Mouse (Mus musculus) ovary, postnatal 14 days (tissue): ENCODE measurements at regions not wholly inside any gene's neighbourhood (a gene's known extent, or its start where the extent isn't known, plus 50 kb on each side); places are given as distances from the start of the nearest gene placed in this dataset.

Source experiments
- DNase-seq: peaks from one replicate; pipeline ENCODE4 v3.0.0; 2022; ENCODE audit warnings: low spot score

DNA sequence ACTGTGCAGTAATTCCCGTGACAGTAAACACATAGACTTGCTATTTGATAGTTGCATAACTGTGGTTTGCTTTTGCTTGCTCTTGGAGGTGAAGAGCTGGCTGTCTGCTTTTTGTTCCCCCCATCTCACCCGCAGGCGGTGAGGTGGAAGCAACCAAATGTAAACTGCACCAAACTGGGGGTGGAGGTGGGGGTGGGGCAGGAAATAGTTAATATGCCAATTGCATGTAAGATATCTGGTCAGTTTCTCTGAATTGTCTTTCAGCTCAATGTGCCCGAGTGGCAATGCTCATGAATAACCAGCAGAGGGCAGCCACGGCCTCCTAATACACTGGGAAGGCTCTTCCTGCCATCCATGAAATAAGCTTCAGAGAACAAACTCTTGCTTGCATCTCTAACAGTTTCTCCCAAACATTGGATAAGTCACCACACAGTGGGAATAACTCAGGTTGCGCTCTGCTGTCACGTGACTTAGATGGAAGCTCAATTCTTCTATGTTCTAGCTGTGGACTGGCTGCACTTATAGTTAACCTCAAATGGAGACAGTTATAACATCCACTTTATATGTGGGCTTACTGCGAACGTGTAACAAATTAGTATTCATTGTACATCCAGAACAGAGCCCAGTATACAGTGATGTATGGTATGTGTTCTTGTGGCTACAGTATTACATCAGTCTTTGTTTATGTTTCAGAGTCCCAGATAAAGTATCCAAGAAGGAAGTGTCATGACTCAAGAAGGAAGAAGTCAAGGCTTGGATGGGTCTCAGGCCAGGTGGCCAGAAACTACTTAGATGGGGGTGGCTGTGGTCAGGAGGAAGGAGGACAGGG lies 62.0 kb upstream of the Egflam start:
- DNase-seq: peak; percentile 60

DNA sequence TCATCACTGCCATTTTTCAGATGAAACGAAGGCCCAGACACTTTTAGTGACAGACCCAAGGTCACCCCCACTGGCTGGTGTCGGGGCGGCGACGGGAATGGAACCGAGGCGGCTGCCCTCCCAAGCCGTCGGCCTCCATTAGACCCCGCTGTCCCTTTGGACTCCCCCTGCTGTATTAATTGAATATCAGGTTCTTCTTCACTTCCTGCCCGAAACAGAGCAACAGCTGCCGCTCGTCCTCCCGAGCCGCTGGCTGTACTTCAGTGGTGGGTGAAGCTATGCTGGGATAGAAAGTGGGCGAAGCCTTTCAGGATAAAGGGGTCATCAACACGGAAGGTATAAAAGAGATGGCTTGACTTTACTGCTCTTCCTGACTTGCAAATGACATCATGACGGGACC lies 64.4 kb upstream of the Egflam start:
- no peak for DNase-seq

DNA sequence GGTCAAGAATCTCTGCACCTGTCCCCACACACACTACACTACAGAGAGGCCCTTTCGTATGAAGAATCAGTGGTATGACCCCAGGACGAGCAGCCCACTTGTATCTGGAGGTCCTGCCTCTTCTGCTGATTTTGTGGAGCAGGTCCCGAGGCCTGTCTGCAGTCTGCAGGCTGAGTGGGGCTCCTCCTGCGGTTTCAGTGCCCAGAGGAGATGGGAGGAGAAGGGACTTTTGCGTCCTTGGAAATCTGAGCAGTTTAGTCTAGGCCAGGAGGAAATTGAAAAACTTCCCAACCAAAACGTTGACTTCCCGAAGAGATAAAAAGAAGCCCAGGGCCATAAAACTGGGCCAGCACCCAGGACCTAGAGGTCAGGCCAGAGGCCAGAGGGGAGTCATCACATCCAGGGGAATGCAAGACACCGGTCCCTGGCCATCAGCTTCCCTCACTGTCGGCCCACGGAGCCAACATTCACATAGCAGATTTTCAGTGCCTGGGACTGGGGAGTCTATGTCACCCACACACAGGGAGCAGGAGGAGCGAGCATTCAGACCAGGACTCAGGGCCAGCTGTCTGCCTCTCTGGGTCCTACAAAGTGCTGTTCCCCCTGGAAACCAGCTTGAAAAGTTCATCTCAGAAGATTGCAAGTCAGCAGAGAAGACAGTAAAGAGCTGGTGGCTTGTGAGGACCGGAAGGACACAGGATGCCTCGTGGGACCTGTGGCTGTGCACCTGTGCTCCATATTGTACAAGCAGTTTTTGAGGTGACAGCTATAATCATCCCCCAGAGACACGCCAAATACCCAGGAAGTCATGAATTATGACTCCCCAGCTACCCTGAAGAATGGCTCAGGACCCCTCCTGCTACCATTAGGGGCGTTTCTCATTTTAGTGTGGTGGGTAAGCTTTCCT lies 65.5 kb upstream of the Egflam start:
- DNase-seq: no peak

DNA sequence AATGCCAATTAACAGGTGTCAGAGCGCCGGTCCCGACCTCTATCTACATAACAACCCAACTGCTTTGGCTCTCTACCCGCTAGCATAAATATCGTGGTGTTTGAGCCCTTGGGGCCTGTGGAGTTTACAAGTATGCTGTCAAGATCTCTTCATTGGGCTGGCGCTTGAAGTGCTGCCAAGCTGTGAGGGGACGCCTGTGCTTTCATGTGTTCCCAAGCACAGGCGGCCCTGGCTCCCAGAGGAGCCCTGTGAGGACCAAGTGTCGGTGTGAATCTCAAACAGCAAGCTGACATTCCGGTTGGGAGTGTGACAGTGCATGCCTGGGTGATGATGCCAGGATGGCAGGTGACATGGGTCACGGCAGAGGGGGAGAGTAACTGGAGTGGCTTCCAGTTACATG lies 82.0 kb upstream of the Egflam start:
- DNase-seq: no peak

DNA sequence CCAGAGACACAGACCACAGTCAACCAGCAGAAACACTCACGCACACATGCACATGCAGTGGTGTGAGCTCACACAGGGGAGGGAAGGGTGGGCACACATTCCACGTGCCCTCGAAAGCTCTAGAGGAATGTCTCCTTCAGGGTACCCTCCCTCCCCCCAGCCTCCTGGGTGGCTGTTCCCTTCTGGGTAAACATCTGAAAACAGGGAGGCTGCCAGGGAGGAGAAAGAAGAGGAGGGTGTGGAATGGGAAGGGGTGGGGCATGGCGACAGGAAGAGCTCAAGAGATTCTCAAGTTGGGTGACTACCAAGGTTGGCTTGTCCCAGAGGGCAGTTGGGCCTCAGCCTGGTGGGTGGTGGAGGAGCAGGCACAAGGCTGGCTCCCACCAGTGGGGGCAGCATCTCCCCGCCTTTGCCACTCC lies 82.6 kb upstream of the Egflam start:
- DNase-seq: no peak

DNA sequence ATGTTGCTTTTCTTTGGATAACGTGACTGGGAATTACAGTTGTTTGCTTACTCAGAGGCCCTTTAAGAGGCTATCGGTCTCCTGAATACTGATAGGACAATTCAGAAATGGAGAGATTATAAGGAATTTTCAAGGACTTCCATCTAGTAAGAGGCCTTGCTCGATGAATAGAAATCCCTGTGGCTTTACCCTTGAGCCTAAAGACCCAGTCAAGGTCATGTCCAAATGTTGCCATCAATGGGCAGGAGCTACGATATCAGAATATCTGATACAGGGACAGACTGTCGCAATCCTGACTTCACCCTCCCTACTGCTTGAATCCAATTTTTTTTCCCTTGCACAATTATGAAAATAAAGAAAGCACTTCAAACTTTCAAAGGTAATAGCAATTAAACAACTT lies 85.5 kb upstream of the Egflam start:
- no peak for DNase-seq

DNA sequence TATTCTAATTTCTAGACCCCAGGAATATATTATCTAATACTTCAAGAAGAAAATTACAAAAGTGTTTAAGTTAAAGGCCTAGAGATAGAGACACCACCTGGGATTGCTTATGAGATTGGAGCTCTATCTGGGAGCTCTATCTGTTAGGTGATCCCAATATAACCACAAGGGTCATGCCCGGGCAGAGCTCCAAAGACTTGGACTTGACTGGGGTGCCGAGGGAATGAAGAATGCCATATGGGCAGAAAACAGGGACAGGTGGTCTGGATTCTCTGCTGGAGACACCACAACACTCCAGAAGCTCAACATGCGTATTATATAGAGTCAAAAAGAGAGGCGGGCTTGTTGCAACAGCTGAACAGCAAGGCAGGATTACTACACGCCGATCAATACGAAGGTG lies 92.9 kb upstream of the Egflam start:
- DNase-seq: no peak

DNA sequence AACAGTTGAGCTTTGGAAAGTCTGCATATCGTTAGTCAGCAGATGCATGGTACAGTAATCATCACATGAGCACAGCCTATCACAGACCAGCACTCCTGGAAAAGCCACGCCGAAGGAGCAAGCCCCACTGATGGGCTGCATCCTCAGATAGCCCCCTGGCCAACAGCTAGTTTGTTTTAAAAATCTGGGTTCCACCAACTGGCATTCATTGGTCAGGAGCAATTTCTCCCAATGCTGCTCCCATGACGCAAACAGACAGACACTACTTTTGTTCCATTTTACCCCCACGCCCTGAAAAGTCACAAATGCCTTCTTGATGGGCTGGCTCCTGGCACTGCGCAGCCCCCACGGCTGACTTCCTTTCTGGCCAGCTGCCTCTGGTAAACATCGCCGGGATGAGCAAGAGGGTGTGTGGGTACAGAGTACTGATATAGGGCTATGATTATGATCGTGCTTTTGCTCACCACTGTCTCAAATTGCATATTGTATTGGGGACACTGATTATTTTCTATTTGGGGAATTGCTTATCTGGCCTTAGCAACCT lies 95.0 kb upstream of the Egflam start:
- no peak for DNase-seq

DNA sequence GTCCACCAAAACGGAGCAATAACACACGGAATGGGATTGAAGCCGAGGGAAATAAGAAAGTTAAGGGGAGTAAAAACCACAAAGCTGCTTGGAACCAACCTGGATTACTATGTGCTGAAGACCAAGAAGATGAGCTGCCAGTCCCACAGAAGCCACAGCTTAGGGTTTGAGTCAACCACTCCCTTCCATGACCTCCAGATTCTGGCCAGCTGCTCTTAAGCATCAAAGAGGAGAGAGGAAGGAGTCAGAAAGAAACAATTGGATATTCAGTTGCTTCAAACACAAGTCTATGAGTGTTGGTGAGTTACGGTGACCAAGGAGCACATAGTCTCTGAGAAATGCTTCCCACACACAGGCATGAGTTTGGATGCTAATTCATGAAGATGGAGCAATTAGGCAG lies 99.7 kb upstream of the Egflam start:
- DNase-seq: no peak

DNA sequence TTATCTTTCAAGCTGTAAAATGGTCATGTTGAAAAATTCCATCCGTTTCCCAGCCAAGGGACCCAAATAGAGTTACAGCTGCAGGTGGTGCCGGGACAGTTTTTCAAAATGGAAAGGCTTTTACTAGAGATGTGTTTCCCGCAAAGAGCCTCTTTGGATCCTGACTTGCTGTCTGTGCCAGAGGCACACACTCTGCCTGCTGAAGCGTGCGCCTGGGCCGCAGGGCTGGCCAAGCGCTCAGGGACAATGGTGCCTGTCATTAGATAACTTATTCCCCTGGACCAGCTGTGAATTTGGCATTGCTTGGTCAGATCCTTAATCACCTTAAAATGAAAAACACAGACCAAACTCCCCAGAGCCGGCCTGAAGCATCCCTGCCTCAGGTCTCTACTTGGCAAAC lies 110.3 kb upstream of the Egflam start:
- no peak for DNase-seq

DNA sequence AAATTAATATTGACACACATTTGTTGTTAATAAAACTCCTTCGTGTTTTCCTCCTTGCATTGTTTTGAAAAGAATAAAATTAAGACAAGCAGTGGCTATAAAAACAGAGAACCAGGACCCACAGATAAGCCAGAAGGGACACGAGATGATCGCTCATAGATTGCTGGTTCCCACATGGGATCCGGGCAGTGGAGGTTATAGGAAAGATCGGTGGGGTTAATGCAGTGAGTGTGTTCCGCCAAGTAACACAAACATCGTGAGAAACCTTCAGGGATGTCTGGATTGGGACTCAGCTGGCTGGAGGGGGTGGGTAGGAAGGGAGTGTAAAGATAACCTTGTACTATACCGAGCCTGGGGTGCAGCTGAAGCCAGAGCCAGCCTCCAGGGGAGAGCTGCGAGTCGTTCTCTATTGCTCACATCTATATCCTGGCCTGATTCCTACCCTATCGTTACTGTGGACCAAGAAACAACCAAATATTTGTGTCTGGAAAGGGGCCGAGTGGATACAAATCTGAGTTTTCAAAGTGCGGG lies 116.6 kb upstream of the Egflam start:
- no peak for DNase-seq

DNA sequence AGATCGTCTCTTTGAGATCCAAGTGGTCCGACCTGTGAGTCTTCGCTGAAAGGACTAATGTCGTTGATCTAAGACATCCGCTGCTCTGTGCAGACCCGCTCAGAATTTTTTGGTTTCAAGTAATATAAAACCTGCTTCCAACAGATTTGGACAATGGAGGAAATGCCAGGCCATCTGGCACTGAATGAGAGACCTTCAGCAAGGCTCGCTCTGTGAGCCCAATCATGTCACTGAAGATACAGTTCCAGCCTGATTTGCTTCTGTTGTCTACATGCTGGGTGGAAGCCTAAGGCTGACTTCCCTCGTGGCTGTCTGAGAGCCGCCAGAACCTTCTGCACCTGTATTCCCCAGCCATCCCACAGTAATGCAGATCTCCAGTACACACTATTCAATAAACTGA lies 123.4 kb upstream of the Egflam start:
- DNase-seq: no peak

DNA sequence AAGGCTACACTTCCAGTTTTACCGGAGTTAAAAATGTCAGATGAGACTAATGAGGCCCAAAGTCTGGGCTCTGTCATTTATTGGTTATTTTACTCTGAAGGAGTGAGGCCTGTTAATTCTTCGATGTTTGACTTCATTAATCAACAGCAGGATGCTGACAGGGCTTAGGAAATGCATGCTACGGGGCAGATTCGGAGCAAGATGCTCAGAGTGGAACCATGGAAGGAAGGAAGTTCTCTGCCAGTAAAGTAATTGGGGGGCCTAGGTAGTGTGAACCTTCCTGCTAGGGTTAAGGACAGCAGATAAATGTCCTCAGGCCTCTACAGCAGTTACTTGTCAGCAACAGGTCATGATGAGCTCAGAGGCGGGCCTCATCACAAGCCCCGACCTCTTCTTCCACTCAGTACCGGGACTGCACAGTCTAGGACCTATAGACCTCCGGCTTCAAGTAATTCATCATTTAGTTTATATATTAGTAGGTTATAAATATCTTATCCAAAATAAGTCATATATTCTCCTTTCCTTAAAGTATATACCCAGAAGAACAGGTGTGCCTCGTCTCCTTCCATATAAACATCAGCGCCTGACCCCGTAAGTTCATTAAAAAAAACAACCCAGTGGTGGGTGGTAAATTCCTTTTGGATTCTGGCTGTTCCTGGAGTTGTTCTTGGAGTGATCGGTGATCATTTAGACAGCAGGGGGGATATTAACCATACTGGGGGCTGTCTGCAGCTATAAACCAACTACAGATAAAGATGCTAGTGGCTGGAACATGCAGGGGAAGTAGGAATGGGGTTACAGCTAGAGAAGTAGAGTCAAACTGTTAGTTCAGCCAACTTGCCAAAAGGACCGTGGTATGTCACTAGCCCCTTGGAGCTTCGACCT lies 124.9 kb upstream of the Egflam start:
- DNase-seq: no peak

DNA sequence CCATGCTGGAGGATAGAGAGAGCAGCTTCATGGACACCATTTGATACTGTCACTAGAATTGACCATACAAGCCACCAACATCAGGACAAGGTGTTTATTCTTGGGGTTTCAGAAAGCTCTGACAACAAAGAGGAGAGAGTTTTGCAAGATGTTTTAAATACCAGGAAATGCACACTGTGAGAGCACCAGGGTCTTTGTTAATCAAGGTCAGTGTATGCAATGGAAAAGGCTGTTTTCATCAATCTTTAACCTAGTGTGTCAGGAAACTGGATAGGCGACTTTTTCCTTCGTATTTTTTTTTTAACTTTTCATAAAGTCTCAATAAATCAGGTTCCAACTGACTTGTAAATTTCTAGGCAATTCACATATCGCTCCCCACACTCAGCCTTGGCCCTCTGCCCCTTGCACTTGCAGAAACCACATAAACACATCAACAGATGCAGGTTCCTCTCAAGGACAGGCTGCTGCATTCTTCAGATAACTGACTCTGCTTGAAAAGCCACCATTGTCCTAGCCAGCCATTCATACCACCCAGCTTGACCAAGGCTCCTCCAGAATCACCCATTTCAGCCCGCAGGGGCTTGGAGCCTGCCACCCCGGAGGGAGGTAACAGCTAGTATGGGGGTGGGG lies 132.9 kb upstream of the Egflam start:
- peak; percentile 13 for DNase-seq

DNA sequence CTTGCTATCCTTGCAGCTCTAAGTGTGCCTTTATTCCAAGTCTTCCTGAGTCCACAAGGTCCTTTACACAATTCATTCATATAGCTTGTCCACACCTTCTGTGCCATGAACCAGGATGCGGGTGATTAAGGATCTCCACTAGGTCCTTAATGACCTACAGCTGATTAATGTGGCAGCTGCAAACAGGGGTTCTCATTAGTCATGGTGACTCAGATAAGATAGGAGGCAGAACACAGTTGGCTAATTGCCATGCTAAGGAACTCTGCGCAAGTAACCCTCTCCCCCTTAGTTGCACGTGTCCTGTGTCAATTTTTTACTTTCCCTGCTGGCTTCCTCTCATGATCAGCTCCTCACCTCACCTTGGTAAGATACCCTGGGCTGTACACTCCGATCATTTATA lies 139.7 kb upstream of the Egflam start:
- no peak for DNase-seq

DNA sequence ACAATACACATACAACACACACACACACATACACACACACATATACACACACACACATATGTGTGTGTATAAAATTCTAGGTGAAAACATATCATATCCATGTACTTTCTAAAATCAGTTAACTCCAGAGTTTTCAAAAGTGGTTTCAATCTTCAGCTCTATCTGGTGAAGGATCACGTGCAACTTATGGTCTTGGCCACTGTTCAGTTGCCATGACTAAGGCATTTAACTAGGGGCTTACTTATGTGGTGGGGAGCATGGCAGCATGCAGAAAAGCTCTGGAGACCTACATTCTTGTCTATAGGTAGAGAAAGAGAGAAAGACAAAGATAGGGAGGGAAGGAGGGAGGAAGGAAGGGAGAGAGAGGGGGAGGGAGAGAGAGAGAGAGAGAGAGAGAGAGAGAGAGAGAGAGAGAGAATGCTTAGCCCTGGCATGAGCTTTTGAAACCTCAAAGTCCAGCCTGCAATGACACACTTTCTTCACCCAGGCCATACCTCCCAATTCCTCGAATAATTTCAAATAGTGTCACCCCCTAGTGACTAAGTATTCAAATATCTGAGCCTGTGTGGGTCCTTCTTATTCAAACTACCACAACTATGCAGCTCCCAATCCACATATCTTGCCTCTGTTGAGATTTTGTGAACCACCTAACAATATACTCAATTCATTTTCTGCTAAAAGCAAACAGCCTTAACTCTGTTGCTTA lies 155.1 kb upstream of the Egflam start:
- no peak for DNase-seq

DNA sequence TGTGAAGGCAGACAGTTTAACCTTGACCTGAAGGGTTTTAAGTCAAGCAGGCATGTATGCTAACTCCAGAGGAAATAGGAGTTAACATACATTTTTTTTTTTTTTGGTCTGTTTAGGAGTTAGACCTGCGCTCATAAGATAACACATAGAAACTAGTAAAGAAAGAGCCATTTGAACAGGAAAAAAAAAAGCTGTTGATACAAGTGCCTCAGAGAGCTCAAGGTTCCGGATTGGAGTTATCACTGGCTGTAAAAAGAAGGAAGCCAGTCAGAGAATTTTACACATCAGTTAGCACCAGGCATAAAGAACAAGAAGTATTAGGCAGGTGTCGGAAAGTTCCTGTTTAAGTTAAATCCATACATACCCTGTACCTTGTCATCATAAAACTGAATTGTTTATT lies 156.2 kb upstream of the Egflam start:
- DNase-seq: no peak

DNA sequence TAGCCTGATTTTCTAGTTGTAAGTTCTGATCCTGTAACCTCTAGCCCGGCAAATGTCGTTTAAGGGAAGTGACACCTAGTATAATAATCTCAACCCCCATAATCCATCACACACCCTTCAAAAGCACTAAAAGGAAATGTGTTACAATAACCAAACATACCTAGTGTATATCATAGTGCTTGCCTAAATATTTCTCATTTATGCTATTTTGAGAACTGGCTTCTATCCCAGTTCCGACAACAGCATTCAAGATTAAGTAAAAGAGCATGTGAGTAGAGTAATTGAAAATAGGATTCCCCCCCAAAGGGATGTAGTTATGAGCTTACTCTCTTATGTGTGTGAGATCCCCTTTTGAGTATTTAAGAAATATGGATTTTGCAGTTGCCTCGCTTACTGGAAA lies 165.1 kb upstream of the Egflam start:
- DNase-seq: no peak

DNA sequence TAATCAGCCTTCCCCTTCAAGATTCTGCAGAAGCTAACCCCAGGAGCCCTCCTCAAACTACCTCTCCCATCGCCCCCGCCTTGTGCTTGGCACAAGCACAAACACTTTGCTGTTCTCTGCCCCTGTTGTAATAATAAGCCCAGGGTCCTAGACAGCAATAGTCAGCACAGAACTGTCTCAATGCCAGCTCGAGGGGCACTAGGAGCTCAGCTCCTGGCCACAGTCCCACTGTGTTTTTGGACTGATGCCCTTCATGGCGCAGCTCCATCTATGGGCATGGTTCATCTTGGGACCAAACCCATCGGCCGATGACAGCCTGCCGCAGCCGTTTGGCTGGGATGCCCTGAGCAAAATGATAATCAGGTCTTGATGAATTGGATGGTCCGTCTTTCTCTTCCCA lies 165.5 kb upstream of the Egflam start:
- DNase-seq: peak; percentile 15

DNA sequence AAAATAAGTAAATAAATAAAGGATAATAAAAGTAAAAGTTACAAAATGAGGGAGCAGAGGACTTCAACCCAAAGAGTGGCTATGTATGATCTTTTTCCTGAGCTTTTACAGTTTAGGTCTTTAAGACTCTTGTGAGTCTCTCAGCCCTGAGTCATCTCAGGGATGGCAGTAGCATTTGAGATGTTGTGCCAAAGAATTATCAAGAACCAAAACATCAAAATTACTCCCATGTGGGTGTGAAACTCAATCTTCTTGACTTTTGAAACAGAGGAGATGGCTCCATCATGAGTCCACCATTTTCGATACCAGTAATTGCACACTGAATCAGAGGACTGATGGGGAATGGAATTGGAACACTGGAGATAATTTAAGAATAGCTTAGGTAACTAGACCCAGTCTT lies 174.0 kb upstream of the Egflam start:
- DNase-seq: no peak

DNA sequence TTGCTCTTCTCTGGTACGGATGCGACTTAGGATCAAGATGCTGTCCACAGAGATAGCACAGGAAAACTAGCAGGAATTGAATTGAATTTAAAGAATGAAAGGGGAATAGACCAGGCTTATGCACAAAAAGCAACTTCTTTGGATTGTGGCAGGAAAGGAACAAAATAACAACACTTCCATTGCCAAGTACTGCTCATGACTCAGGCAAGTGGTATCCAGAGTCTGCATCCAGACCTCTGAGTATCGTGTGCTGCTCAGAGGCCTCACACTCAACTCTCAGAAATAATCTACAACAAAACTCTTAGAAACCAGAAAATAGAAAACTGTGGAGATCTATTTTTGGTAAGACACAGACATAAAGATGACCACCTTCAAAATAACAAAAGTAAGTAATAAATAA lies 176.1 kb upstream of the Egflam start:
- DNase-seq: no peak
